Mouse (Mus musculus): ENCODE results near the gene Limd2. TPM values are rescaled to one million over a fixed set of nuclear protein-coding genes. Genes with fewer than 3 reads are reported as not detected.

The Limd2 gene
- total RNA-seq, 2 experiments from 2014 or later, result 81.2 to 84.6 TPM

DNA sequence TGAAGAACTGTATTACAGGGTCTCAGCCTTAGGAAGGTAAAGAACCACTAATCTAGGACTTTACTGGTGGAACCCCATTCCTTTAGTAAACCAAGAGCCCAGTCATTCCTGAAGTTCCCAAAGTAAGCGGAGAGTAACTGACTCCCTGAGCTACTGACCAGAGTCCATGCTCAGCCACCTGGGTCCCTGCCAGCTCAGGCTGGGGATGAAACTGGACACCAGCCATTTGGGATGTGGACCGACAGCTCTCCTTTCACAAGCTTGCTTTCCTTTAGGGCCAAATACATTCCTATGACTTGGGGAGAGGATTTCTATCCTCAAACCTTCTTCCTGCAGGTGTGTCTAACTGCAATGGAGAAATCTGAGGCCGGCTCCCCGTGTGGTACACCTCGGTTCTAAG, 13.7 kb upstream of the Limd2 start:
- intact Hi-C loops (cut with DNase I), result no loop called here
- DNase-seq, result peak; percentile 27

- intact Hi-C loops (cut with DNase I), result no loop called here
- DNase-seq, result no peak
Observed at GRCm38 (mm10) chr11:106173228-106173627, 12.6 kb upstream of the Limd2 start.

DNA sequence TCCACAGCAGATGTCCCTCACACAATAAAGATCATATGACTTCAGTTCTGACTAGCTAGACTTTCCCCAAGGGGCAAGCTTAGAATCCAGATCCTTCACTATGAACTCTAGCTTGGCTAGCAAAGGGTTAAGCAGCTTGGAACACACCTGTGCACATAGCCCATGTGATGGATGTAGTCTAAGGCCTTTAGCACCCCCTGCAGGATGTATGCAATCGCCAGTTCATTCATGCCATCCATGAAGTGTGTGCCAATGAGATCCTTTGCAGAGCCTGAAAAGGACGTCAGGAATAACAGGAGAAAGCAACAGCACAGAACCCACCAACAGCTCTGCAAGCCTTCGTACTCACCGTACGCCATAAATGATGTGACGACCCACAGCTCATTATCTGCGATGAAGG, 10.1 kb upstream of the Limd2 start:
- no peak for DNase-seq
- intact Hi-C loops (cut with DNase I), result no loop called here

GRCm38 (mm10) chr11:106167435-106167834, 6.8 kb upstream of the Limd2 start:
- DNase-seq, result no peak
- intact Hi-C loops (cut with DNase I), result no loop called here

- no peak for DNase-seq
- intact Hi-C loops (cut with DNase I), result no loop called here
Observed at GRCm38 (mm10) chr11:106164601-106165180, 4.0 kb upstream of the Limd2 start.

GRCm38 (mm10) chr11:106163546-106163945, 2.9 kb upstream of the Limd2 start:
- DNase-seq, result no peak
- intact Hi-C loops (cut with DNase I), result no loop called here

- intact Hi-C loops (cut with DNase I), result no loop called here
- no peak for DNase-seq
Observed at GRCm38 (mm10) chr11:106162237-106162636, 1.6 kb upstream of the Limd2 start.

DNA sequence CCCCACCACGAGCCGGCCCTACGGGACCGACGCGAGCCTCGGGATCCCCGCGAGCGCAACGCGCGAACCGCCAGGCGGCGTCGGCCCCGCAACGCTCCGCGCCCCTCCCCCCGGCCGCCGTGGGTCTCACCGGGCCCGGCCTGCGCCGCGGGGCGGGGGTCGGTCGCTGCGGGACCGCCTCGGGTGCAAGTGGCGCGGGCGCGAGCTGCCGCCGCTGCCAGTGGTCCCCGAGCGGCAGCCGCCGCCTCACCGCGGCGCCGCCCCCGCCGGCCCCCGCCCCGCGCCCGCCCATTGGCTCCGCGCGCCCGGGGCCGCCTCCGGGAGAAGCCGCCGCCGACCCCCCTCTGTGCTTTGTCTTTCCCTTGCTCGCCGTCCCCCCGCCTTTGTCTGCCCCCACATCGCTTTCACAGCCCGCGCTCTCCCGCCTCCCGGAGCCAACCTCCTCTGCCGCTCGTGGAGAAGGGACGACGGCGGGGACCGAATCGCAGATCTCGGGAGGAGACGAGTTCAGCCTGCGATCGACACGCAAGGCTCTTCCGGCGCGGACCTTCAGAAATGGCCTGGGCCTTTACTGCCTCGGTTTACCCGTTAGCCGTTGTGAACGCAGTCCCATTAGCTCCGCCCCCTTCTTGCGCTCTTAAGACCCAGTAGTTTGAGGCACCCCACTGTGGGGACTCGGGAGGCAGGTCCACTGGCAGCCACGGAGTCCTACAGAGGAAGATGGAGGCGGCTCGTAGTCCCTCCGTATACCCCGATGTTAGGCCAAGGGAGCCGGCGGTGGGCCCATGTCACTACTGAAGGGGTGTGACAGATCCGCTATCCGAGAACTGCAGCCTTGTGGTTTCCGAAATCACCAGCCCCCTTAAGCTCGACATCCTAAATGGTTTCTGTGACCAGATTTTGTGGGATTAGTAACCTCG, 479 bp downstream of the Limd2 start:
- intact Hi-C loops (cut with DNase I), result no loop called here
- peak; percentile 91 for DNase-seq

DNA sequence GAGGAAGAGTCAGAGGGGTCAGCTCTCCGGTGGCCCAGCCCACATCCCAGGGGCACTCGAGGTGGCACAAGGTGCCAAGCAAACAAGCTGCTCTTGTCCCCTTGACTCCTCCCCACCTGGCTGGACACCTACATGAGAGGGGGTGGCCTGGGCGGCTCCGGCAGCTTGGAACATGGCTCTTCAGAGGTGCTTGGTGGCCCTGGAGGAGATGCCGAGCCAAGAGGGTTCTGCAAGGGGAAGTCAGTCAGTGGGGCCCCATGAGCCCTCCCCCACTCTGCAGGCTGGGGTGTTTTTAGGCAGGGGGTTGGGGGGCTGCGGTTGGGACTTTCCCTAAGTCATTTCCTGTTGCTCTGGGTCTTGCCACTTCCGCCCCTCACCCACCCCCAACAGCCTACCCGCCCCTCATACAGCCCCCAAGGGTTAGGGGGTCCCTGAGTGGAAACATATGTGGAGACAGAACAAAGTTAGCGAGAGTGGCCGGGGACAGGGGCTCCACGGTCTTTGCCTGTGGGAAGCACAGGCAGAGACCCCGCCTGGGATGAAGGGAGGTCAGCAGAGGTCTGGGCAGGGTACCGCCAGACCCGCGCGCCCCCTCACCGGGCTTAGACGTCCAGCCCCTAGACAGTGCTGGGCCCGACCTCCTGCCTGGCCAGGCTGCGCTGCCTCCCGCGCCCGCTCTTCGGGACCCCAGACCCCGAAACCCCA, 1.3 kb downstream of the Limd2 start:
- intact Hi-C loops (cut with DNase I), result no loop called here
- DNase-seq, result peak; percentile 34

GRCm38 (mm10) chr11:106158930-106159215, 1.8 kb downstream of the Limd2 start:
- DNase-seq, result no peak
- intact Hi-C loops (cut with DNase I), result no loop called here

DNA sequence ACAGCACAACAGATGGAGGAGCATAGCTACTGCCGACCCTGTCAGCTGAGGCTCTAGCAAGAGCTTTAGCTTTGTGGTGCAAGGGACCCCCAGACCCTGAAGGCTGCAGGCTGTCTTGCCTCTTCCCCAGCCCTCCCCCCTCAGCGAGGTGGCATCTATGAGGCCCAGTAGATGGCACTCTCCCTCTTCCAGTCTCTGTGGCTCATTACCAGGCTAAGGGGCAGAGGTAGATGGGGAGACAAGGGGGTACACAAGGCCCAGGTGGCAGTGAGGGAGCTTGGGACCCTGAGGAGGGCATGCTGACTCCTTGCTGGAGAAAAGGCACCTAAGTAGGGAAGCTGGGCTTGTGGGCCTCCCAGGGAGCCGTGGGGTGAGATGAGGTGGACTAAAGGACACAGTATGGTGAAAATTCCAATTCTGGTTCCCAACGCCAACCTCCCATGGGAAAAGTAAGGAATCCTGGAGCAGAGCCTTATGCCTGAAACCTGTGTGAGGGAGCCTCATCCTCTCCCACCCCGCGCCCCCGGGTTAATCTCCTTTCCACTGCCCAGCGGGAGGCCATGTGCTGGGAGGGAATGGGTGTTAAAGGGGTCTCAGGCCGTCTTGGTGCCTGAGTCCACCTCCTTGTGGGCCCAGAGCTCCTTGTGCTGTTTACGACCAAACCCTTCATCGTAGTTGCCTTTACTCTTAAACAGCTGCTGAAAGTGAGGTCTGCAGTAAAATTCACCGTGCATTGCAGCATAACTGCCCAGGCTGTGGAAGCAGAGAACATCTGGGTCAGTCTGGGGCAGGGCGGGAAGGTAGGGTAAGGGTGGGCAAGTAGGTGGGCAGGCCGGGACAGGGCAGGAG, 2.4 kb downstream of the Limd2 start:
- intact Hi-C loops (cut with DNase I), result no loop called here
- DNase-seq, result no peak

DNA sequence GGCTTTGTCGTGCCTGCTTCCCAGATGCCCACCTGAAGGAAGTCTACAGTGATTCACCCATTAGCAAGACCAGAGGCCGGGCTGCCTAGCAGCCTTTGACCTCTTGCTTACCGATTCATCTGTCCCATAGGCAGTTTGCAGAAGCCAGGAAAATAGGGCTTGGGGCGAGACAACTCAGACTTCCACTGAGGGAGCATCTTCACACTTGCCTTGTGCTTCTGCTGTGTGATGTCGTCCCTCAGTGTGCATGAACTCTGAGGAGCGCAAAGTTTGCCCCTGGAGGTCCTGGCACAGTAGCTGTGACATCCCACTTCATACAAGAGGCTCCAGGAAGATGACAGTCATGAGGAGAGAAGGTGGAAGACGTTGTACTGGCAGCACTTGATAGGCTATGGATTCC, 3.5 kb downstream of the Limd2 start:
- intact Hi-C loops (cut with DNase I), result no loop called here
- no peak for DNase-seq

DNA sequence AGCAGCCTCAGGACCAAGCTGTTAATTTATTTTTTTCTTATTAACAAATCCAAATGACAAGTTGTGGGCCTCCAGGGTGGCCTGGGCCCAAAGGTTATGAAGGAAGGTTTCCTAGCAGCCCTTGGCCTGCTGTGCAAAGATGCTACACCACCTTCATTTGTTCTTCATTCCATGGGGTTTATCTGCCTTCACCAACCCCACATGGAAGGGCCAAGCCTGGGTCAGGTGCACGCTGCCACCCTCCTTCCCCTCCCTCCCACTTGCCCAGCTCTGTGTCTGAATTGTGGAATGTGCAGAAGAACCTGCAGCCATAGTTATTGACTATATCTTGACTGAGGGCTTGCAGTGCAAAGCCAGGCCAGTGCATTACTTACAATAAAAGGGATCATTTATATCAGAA, 4.4 kb downstream of the Limd2 start:
- intact Hi-C loops (cut with DNase I), result no loop called here

GRCm38 (mm10) chr11:106155761-106156160, 4.9 kb downstream of the Limd2 start:
- DNase-seq, result no peak
- intact Hi-C loops (cut with DNase I), result no loop called here

More for the DNA sequence above, 4.4 kb downstream of the Limd2 start:
- no peak for DNase-seq

GRCm38 (mm10) chr11:106154770-106155169, 5.9 kb downstream of the Limd2 start:
- intact Hi-C loops (cut with DNase I), result no loop called here
- no peak for DNase-seq

GRCm38 (mm10) chr11:106154091-106154490, 6.6 kb downstream of the Limd2 start:
- intact Hi-C loops (cut with DNase I), result no loop called here
- peak; percentile 72 for DNase-seq

GRCm38 (mm10) chr11:106152132-106152531, 8.5 kb downstream of the Limd2 start:
- no peak for DNase-seq
- intact Hi-C loops (cut with DNase I), result no loop called here

GRCm38 (mm10) chr11:106151219-106151618, 9.4 kb downstream of the Limd2 start:
- no peak for DNase-seq
- intact Hi-C loops (cut with DNase I), result no loop called here

DNA sequence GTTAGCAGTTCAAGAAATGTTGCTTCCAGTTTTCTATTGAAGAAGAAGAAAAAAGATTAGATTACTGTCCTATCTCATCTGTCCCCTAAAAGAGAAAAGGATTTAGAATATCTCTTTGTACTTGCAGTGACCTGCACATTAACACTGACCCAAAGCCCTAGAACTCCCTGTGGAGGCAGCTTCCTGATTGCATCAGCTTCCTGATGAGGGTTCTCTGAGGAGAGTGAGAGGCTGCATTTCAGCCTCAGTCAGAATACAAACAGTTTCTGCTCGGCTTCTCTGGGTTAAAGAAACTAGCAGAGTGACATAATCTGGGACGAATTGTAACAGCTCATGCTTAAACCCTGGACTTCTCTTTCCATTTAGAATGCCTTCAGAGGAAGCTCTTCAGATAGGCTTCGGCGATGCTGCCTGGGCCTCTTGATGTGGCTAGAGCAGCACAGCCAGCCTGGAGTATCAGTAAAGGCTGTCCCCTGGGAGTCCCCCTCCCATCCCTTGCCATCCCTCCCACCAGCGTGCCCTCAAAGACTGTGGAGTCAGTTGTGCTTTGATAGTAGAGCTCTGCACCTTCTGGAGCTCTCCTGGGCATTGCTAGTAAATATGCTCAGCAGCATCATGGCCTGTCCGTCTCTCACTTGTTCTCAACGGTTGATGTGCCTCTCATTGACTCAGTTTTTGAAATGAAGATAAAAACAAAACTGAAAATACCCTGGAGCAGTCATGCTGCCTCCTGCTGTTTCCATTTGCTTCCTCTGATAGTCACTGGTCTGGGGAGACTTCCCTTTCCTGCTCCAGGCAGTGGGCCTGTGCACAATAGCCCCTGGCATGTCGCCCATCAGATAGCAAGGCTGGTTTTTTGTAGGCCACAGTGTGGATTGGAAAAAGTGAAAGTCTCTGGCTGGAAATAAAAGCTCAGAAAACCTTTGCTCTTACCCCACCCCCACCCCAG, 25.8 kb downstream of the Limd2 start:
- intact Hi-C loops (cut with DNase I), result no loop called here
- DNase-seq, result peak; percentile 51

DNA sequence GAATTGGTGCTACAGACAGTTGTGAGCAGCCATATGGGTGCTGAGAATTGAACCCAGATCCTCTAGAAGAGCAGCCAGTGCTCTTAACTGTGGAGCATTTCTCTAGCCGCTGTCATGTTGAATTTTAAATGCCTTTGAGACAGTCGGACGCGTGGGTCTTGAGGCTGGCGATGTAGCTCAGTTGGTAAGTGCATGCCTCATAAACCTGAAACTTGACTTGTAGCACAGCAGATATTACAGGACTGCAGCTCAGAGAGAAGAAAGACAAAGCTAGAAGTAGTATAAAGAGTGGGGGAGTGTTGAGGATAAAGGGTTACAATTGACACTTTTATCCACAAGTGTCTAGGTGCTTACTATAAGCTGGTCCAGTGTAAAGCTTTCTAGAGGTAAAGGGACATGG, 28.1 kb downstream of the Limd2 start:
- DNase-seq, result no peak
- intact Hi-C loops (cut with DNase I), result no loop called here
